Mouse (Mus musculus): Measurements from ENCODE around the gene Mrgbp. TPM values are rescaled to one million over a fixed set of nuclear protein-coding genes. Genes with fewer than 3 reads are reported as not detected.

Mrgbp gene
- polyA plus RNA-seq, 1 experiment, result 10.4 TPM

Other genes starting within 250 kb of the Mrgbp start
- gene Gata5, start 246.6 kb upstream of the Mrgbp start, polyA plus RNA-seq (2012; ENCODE audit: insufficient read depth, insufficient read length, missing spikeins), result not detected in 2 replicates
- gene Slco4a1, start 125.1 kb upstream of the Mrgbp start, polyA plus RNA-seq (2012; ENCODE audit: insufficient read depth, insufficient read length, missing spikeins), result 0.46 and 1.8 TPM in 2 replicates
- not detected in 2 replicates for gene Ntsr1, start 81.3 kb upstream of the Mrgbp start, polyA plus RNA-seq (2012; ENCODE audit: insufficient read depth, insufficient read length, missing spikeins)
- 17.9 and 19.9 TPM in 2 replicates for gene Ogfr, start 7.9 kb downstream of the Mrgbp start, polyA plus RNA-seq (2012; ENCODE audit: insufficient read depth, insufficient read length, missing spikeins)
- gene Col9a3, start 16.5 kb downstream of the Mrgbp start, polyA plus RNA-seq (2012; ENCODE audit: insufficient read depth, insufficient read length, missing spikeins), result not detected in 2 replicates
- gene Tcfl5, start 61.4 kb downstream of the Mrgbp start, polyA plus RNA-seq (2012; ENCODE audit: insufficient read depth, insufficient read length, missing spikeins), result not detected in 2 replicates
- 13.6 and 15.3 TPM in 2 replicates for gene Dido1, start 128.7 kb downstream of the Mrgbp start, polyA plus RNA-seq (2012; ENCODE audit: insufficient read depth, insufficient read length, missing spikeins)
- gene Gid8, start 128.8 kb downstream of the Mrgbp start, polyA plus RNA-seq (2012; ENCODE audit: insufficient read depth, insufficient read length, missing spikeins), result 40.1 and 72.7 TPM in 2 replicates
- not detected in 2 replicates for gene Slc17a9, start 144.0 kb downstream of the Mrgbp start, polyA plus RNA-seq (2012; ENCODE audit: insufficient read depth, insufficient read length, missing spikeins)
- not detected in 2 replicates for gene Bhlhe23, start 195.6 kb downstream of the Mrgbp start, polyA plus RNA-seq (2012; ENCODE audit: insufficient read depth, insufficient read length, missing spikeins)